Mouse (Mus musculus): ENCODE results near the gene Tfe3. TPM values are rescaled to one million over a fixed set of nuclear protein-coding genes. Genes with fewer than 3 reads are reported as not detected.

Tfe3 gene
- polyA plus RNA-seq (2014; fragmentation: Illumina TruSeq; extraction: RNeasy Lipid Tissue Mini Kit (QIAGEN cat#74804); ENCODE audit: low replicate concordance): 3.7 TPM

GRCm38 (mm10) chrX:7762137-7762920, at the start of gene Tfe3:
Gene Tfe3 (plus strand): TSS chrX:7762560.

GRCm38 (mm10) chrX:7714135-7714899, 48.0 kb upstream of the Tfe3 start, which contains the start of gene Wdr45:
Gene Wdr45 (plus strand): TSS chrX:7714333.

GRCm38 (mm10) chrX:7721514-7722281, 40.7 kb upstream of the Tfe3 start, which contains the start of gene Gm45208:
Gene Gm45208 (plus strand): TSS chrX:7722245.

GRCm38 (mm10) chrX:7728215-7728921, 34.0 kb upstream of the Tfe3 start, which contains the start of gene Praf2:
Gene Praf2 (plus strand): TSS chrX:7728439.

GRCm38 (mm10) chrX:7750432-7751116, 11.8 kb upstream of the Tfe3 start, which contains the start of gene Ccdc120:
Gene Ccdc120 (minus strand): TSS chrX:7750905.

GRCm38 (mm10) chrX:7789542-7790136, 27.3 kb downstream of the Tfe3 start, which contains the start of gene Gripap1:
Gene Gripap1 (plus strand): TSS chrX:7789765.

GRCm38 (mm10) chrX:7821865-7822779, 59.8 kb downstream of the Tfe3 start, which contains the start of gene Kcnd1:
Gene Kcnd1 (plus strand): TSS chrX:7822289.

Other genes starting within 250 kb of the Tfe3 start
- gene Foxp3, start 188.9 kb upstream of the Tfe3 start, polyA plus RNA-seq (2014; fragmentation: Illumina TruSeq; extraction: RNeasy Lipid Tissue Mini Kit (QIAGEN cat#74804); ENCODE audit: low replicate concordance): not detected
- gene Ppp1r3f, start 188.3 kb upstream of the Tfe3 start, polyA plus RNA-seq (2014; fragmentation: Illumina TruSeq; extraction: RNeasy Lipid Tissue Mini Kit (QIAGEN cat#74804); ENCODE audit: low replicate concordance): not detected
- 1.1 TPM for gene Ccdc22, start 157.0 kb upstream of the Tfe3 start, polyA plus RNA-seq (2014; fragmentation: Illumina TruSeq; extraction: RNeasy Lipid Tissue Mini Kit (QIAGEN cat#74804); ENCODE audit: low replicate concordance)
- gene Cacna1f, start 155.5 kb upstream of the Tfe3 start, polyA plus RNA-seq (2014; fragmentation: Illumina TruSeq; extraction: RNeasy Lipid Tissue Mini Kit (QIAGEN cat#74804); ENCODE audit: low replicate concordance): not detected
- 0.63 TPM for gene Syp, start 124.1 kb upstream of the Tfe3 start, polyA plus RNA-seq (2014; fragmentation: Illumina TruSeq; extraction: RNeasy Lipid Tissue Mini Kit (QIAGEN cat#74804); ENCODE audit: low replicate concordance)
- 7.6 TPM for gene Prickle3, start 105.3 kb upstream of the Tfe3 start, polyA plus RNA-seq (2014; fragmentation: Illumina TruSeq; extraction: RNeasy Lipid Tissue Mini Kit (QIAGEN cat#74804); ENCODE audit: low replicate concordance)
- gene Plp2, start 91.2 kb upstream of the Tfe3 start, polyA plus RNA-seq (2014; fragmentation: Illumina TruSeq; extraction: RNeasy Lipid Tissue Mini Kit (QIAGEN cat#74804); ENCODE audit: low replicate concordance): 26.2 TPM
- 0.33 TPM for gene Magix, start 81.3 kb upstream of the Tfe3 start, polyA plus RNA-seq (2014; fragmentation: Illumina TruSeq; extraction: RNeasy Lipid Tissue Mini Kit (QIAGEN cat#74804); ENCODE audit: low replicate concordance)
- gene Gpkow, start 65.4 kb upstream of the Tfe3 start, polyA plus RNA-seq (2014; fragmentation: Illumina TruSeq; extraction: RNeasy Lipid Tissue Mini Kit (QIAGEN cat#74804); ENCODE audit: low replicate concordance): 33.0 TPM
- gene Wdr45, start 48.2 kb upstream of the Tfe3 start, polyA plus RNA-seq (2014; fragmentation: Illumina TruSeq; extraction: RNeasy Lipid Tissue Mini Kit (QIAGEN cat#74804); ENCODE audit: low replicate concordance): 3.8 TPM
- not detected for gene Gm45208, start 40.3 kb upstream of the Tfe3 start, polyA plus RNA-seq (2014; fragmentation: Illumina TruSeq; extraction: RNeasy Lipid Tissue Mini Kit (QIAGEN cat#74804); ENCODE audit: low replicate concordance)
- gene Praf2, start 34.1 kb upstream of the Tfe3 start, polyA plus RNA-seq (2014; fragmentation: Illumina TruSeq; extraction: RNeasy Lipid Tissue Mini Kit (QIAGEN cat#74804); ENCODE audit: low replicate concordance): 12.1 TPM
- 4.6 TPM for gene Ccdc120, start 11.7 kb upstream of the Tfe3 start, polyA plus RNA-seq (2014; fragmentation: Illumina TruSeq; extraction: RNeasy Lipid Tissue Mini Kit (QIAGEN cat#74804); ENCODE audit: low replicate concordance)
- 21.4 TPM for gene Gripap1, start 27.2 kb downstream of the Tfe3 start, polyA plus RNA-seq (2014; fragmentation: Illumina TruSeq; extraction: RNeasy Lipid Tissue Mini Kit (QIAGEN cat#74804); ENCODE audit: low replicate concordance)
- 0.89 TPM for gene Kcnd1, start 59.7 kb downstream of the Tfe3 start, polyA plus RNA-seq (2014; fragmentation: Illumina TruSeq; extraction: RNeasy Lipid Tissue Mini Kit (QIAGEN cat#74804); ENCODE audit: low replicate concordance)
- gene Otud5, start 78.8 kb downstream of the Tfe3 start, polyA plus RNA-seq (2014; fragmentation: Illumina TruSeq; extraction: RNeasy Lipid Tissue Mini Kit (QIAGEN cat#74804); ENCODE audit: low replicate concordance): 26.6 TPM
- 3.7 TPM for gene Pim2, start 115.7 kb downstream of the Tfe3 start, polyA plus RNA-seq (2014; fragmentation: Illumina TruSeq; extraction: RNeasy Lipid Tissue Mini Kit (QIAGEN cat#74804); ENCODE audit: low replicate concordance)
- 6.4 TPM for gene Slc35a2, start 121.5 kb downstream of the Tfe3 start, polyA plus RNA-seq (2014; fragmentation: Illumina TruSeq; extraction: RNeasy Lipid Tissue Mini Kit (QIAGEN cat#74804); ENCODE audit: low replicate concordance)
- 5.5 TPM for gene Pqbp1, start 136.7 kb downstream of the Tfe3 start, polyA plus RNA-seq (2014; fragmentation: Illumina TruSeq; extraction: RNeasy Lipid Tissue Mini Kit (QIAGEN cat#74804); ENCODE audit: low replicate concordance)
- 1.5 TPM for gene Timm17b, start 136.8 kb downstream of the Tfe3 start, polyA plus RNA-seq (2014; fragmentation: Illumina TruSeq; extraction: RNeasy Lipid Tissue Mini Kit (QIAGEN cat#74804); ENCODE audit: low replicate concordance)
- gene Gm10491, start 145.3 kb downstream of the Tfe3 start, polyA plus RNA-seq (2014; fragmentation: Illumina TruSeq; extraction: RNeasy Lipid Tissue Mini Kit (QIAGEN cat#74804); ENCODE audit: low replicate concordance): not detected
- not detected for gene Gm10490, start 147.0 kb downstream of the Tfe3 start, polyA plus RNA-seq (2014; fragmentation: Illumina TruSeq; extraction: RNeasy Lipid Tissue Mini Kit (QIAGEN cat#74804); ENCODE audit: low replicate concordance)
- not detected for gene Pcsk1n, start 157.3 kb downstream of the Tfe3 start, polyA plus RNA-seq (2014; fragmentation: Illumina TruSeq; extraction: RNeasy Lipid Tissue Mini Kit (QIAGEN cat#74804); ENCODE audit: low replicate concordance)
- gene Eras, start 166.0 kb downstream of the Tfe3 start, polyA plus RNA-seq (2014; fragmentation: Illumina TruSeq; extraction: RNeasy Lipid Tissue Mini Kit (QIAGEN cat#74804); ENCODE audit: low replicate concordance): not detected
- gene Hdac6, start 185.3 kb downstream of the Tfe3 start, polyA plus RNA-seq (2014; fragmentation: Illumina TruSeq; extraction: RNeasy Lipid Tissue Mini Kit (QIAGEN cat#74804); ENCODE audit: low replicate concordance): 0.30 TPM
- gene Gata1, start 215.5 kb downstream of the Tfe3 start, polyA plus RNA-seq (2014; fragmentation: Illumina TruSeq; extraction: RNeasy Lipid Tissue Mini Kit (QIAGEN cat#74804); ENCODE audit: low replicate concordance): not detected

Data from small intestine, adult 10 weeks (tissue).